Mouse (Mus musculus) adrenal gland, adult 2 months (tissue): ENCODE results near the gene Nkx3-2. TPM values are rescaled to one million over a fixed set of nuclear protein-coding genes. Genes with fewer than 3 reads are reported as not detected.

Experiments
- DNase-seq: peaks from one replicate; pipeline ENCODE4 v3.0.0; 2021
- long read RNA-seq: library from polyadenylated mRNA; stranded (forward); transcript quantifications from one replicate; pipeline ENCODE4 v2.0.0, GENCODE M21; 2021
- polyA plus RNA-seq: library from polyadenylated mRNA; depleted of rRNA; stranded (reverse); fragments of >200 nt; gene quantifications from 2 replicates; pipeline ENCODE4 v1.2.3, GENCODE M21; 2012; rRNA removed
- total RNA-seq, 2 experiments: library from RNA; stranded (reverse); gene quantifications; 2 replicates each; pipeline ENCODE4 v1.2.3; 2021

Gene Nkx3-2
- total RNA-seq (not detected), polyA plus RNA-seq (0.11 TPM in 1 of 2 replicates, not detected in the other)
- long read RNA-seq, result 0 reads

DNA sequence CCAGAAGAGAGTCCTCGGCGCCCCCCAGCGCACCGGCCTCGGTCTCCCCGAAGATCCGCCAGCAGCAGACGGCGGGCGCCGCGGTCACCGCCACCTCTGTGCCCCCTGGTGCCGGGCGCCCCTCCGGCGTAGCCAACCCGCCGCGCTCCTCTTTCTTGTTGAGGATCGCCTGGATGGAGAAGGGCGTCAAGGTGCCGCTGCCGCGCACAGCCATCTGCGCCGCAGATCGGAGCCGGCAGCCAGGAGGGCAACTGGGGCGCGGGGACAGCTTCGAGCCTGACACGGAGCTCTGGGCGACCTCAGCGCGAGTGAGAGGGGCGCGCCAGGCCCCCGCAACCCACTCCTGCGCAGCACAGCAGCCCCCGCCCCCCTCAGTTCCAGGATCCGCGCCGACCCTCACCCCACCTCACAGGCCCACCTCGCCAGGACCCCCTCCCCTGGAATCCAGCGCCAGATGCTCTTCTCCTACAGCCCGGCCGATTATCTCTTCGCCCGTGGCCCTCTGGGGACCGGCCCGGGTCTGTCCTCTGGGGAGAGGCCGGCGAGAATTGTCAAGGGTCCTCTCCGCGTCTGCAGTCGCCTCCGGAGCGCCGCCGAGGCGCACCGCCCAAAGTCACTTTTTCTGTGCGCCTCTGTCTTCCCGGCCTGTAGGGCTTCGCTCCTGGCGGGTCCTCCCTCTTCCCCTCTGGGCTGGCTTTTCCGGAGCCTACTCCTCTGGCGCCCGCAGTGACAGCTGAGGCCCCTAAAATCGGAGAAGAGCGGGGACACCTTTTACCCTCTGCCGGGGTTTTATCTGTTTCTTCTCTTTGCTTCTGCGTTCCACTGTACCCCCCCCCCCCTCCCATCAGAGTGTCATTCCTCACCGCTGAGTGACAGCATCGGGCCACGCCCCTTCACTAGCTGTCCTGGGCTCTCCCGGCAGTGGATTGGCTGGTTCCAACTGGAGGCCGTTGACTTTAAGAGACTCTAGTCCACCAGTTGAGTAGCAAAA, at the start of gene Nkx3-2:
TSS of gene Nkx3-2 (minus strand) at position 771 of the 991 bp plus-strand sequence.
- DNase-seq, result peak; percentile 36

DNA sequence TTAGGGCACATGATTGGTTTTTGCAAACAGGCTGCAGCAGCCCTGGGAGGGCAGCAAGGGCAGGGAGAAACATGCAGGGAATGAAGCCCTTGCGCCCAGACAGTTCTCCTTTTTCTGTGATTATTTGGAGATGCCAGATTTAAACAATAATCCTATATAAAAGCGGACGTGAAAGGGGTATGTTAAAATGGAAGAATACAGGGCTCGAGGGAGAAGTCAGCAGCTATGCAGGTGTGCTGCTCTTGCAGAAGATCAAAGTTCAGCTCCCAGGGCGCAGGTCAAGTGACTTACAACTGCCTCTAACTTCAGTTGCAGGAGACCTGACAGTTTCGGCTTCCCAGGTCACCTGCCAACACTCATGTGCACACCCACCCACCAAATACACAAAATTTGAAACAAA, 48.2 kb upstream of the Nkx3-2 start:
- no peak for DNase-seq

DNA sequence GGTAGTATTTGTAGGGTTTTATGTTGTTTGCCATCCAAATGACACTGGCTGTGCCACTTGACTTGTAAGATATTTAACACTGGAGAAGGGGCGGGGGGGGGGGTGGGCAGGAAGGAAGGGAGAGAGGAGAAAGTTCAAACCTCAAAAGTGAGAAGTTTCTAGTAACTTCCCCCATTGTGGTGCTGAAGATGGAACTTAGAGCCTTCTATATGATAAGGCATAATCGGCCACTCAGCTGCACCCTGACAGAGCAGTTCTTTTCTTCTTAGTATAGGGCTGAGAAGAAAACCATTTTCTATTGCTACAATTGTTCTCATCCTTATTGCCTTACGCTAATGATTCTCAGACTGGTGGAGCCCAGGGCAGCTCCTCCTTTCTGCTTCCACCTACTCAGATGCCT, 47.0 kb upstream of the Nkx3-2 start:
- no peak for DNase-seq

DNA sequence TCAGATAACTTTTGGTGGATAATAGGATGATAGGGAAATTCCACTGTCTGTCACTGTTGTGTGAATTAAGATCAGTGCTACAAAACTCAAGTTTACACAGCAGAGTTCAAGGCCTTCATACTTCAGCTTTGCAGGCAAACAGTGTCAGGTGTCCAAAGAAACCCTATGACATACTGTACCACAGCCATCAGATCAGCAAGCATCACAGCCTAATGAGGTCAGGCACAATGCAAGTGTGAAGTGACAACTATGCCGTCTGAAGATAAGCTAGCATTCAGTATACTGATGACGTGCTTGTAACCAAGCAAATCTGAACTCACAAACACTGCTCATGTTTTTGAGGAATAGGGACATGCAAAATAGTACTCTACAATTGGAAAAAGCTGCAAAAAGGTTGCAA, 43.1 kb upstream of the Nkx3-2 start:
- no peak for DNase-seq

DNA sequence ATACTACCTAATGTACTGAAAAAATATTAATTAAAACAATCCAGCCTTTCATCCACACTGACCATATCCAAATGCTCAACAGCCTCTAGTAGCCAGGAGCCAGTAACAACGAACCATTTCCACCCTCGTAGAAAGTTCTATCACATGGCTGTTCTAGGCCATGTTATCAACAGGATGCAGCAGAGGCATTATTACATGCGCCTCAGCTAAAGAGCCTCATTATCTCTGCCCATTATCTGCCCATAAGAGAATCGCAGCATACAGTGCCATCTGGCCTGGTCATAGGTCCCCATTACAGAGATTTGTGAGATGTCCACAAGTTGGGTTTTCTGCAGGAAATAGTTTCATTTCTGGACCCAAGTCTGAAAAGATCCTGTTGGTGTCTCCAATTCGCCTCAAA, 41.9 kb upstream of the Nkx3-2 start:
- DNase-seq, result no peak

DNA sequence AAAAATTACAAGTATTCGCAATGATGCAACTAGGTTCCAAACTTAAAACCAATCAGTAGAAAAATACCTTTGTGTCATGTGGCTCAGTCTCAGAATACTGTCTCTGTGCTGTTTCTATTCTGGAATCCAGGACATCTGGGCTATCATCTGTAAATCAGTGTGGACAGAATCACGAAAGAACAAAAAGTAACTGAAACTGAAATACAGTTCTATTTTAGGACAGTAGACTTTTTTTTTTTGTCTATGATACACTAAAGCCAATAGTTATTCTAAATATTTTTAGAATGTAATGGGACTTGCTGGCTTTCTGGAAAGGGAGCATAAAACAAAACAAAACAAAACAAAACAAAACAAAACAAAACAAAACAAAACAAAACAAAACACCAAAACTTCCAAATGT, 40.8 kb upstream of the Nkx3-2 start:
- no peak for DNase-seq

DNA sequence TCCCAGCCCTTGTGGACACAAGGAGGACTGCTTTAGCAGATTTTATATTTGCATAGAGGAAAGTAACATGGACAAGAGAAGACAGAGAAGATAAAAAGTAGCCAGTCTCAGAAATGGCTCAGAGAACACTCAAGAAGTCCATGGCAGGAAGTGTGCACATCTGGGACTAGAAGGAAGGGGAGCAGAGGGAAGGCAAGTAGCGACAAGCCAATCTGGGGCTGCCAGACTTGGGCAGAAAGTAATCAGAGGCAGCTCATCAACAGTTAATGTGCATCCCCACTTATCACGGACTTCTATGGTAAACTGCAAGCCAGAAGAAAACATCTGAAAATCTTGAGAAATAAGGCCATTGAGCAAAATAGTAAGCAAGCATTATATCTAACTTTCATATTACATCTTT, 40.3 kb upstream of the Nkx3-2 start:
- no peak for DNase-seq

DNA sequence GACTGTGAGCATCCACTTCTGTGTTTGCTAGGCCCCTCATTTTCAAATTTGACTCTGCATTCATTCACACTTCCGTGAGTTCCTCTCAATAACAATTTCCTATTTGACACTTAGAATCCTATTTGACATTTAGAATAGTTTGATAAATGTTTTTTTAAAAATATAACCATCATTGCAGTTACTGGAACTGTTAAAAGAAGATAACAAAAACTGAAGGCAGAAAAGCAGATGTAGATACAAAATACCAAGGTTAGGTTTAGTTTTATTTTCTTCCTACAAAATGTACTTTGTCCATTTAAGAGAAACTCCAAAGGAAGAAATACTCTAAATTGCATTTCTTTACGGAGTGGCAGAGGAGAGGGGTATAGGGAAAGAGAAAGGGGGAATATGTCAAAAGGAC, 37.3 kb upstream of the Nkx3-2 start:
- no peak for DNase-seq

DNA sequence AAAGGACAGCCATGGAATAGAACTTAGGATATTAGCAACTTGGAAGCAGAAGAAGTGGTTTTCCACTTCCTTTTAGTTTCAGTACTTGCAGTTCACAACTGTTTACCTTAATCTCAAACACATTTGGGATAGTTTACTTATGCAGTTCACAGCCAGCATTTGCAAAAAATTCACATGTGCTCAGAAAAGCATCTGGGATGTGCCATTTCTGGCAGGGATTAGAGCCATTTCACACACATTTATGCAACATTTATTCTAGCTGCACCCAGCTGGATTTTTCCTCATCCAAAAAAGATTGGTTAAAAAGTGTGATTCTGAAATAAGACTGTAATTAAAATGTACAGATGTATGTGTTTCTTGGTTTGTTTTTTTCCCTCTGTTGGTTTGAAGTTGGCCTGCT, 30.1 kb upstream of the Nkx3-2 start:
- no peak for DNase-seq

DNA sequence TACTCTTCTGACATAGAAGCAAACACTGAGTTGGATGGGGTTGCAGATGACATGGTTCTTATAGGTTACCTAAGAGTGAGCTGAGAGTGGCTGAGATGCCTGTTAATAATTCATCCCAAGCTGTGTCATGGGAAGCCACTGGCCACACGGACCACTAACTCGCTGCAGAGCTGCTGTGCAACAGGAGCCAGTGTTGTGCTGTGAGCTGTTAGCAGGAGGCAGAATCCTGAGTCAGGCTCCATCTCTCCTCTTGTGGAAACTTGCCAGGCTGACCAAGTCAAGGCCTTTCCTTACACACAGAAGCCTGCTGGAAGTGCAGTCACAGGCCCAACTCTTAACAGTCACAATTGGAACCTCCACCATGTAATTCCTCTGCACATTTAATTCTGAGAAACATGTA, 26.2 kb upstream of the Nkx3-2 start:
- peak; percentile 89 for DNase-seq

DNA sequence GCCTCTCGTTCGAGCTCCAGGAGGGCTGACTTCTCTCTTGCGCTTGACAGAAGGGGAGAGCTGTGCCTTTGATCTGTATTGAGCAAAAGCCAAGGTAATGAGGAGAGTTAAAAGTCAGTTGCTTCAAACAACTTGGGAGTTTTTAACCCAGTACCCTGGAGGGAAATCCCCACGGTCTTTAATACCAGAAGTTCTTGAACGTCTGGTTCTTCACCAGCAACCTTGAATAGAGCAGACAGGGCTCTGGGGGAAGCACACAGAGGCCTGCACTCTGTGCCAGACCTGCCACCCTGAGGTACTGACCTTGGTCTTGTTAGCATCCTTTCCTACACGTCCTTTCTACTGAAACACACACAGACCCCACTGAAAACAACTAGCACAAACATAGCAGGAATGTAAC, 24.6 kb upstream of the Nkx3-2 start:
- DNase-seq, result peak; percentile 28

DNA sequence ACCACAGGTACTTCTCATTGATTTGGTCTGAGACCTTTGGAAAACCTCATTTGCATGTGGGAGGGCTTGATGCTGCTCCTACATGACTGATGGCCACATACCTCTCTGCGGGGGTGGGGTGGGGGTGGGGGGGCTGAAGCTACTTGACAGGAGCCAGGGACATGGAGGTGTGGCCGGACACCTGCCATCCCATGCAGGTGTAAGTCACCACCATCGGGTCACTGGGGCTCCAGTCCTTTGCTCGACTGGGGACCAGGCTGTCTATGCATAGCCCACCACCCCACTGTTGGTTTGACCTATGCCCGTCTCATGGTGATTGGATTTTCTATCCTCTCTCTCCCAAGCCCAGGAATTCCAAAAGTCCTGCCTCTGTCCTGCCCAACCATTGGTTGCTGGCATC, 17.6 kb upstream of the Nkx3-2 start:
- no peak for DNase-seq

DNA sequence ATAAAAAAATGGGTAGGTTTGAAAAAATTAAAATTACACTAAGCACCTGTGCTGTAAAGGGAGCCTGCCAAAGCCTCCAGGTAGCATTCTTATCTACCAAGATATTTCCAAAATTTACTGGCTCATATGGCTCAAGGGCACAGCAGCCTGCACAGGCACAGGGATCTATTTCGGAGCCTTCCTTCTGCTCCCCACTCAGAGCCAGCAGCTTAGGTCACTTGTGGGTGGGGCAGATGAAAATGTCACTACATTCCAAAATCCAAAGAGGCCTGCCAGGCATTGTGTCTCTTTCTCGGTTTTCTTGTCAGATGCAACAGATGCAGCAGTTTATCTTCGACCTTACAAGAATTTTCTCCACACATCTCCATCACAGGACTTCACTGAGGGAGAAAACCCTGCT, 15.7 kb upstream of the Nkx3-2 start:
- no peak for DNase-seq

DNA sequence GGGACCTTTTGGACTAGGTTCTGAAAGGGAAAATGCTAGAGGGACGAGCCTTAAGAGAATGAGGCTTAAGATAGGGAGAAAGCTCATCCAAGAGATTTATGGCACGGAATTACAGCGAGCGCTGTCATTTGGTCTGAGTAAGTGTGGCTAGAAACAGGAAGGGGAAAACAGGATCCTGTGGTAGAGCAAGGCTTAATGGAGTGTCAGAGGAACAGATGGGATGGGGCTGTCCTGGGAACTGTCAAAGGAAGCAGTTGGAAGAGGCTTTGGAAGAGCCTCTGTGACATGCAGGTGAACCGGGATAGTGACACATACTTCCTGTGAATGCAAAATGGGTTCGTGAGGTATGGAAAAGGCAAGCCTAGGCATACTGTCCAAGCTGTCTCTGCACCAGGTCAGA, 11.4 kb upstream of the Nkx3-2 start:
- no peak for DNase-seq

DNA sequence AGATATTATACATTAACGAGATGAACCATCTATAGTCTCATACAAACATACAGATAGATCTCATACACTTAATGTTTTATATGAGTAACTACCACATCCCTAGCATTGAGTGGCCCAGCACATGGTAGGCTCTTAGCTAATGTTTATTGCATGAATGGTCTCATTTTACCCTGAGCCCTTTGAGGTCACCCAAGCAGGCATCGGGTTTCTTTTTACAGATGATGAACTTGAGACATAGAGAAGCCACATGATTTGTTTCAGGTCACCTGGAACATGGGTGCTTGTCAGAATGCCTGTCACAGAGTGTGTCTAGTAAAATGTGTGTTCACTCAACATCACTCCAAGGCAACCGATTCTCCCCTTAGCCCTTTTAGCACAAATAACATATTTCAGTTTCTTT, 11.0 kb upstream of the Nkx3-2 start:
- no peak for DNase-seq

DNA sequence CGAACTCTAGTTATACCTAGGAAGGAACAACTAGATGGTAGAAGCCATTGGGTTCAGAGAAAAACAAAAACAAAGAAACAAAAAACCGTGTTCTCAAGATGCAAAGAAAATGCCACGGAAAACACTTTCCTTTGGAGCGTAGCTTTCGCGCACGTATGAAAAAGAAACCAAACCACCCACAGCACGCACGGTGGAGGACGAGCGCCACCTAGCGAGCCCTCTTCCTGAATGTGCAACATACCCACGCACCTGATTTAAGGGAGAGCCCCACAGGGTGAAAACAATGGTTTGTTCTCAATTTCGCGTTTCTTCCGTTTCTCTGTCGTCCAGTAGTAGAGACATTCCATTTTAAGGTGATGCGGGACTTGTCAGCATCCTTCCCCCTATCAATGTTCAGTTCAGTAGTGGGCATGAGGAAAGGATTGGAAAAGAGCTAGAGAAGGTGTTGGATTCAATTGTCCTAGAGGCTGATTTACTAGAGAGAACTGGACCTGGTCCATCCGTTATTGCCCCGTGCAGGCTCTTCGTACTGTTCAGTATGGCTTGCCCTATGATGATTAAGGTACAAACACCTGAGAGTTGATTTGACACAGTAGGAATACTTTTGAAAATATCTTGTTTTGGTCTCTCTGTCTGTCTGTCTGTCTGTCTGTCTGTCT, 4.2 kb upstream of the Nkx3-2 start:
- peak; percentile 84 for DNase-seq

DNA sequence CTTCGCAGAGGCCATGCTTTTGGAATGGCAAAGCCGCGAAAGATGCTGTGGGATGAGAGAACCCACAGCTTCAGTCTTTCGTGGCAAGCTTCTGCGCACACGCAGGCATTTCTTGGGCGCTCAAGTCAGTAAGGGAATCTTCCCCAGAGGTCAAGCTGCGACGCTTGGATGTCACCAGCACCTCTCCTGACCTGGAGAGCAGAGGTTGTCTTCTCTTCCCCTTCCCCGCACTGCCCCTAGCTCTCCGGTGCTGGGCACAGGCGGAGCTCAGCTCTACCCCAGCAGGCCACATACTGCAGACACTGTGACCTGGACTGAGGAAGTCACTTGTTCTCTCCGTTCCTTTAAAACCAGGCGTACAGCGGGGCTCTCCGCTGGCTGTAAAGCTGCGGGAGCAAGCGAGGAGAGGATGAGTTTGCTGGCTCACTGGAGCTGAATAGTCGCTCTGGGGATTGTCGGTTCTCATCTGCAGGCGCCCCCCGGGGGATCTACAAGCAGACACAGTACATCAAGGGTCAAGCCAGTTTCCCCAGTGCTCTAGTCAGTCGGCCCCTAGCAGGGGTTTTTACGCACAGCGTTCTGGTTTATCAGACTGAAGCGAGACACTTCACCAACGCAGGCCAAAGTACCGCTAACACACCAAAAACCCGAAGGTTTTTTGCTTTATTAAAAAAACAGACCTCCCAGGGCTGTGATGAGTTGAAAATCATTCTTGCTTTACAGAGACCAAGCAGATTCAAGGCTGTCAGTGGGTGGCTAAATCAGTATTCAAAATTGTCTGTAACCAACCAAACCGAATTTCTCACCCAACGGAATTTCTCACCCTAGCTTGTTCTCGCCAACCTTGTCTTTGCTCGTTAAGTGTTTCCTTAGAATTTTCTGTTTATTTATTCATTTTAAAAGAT, 3.2 kb upstream of the Nkx3-2 start:
- DNase-seq, result peak; percentile 19

DNA sequence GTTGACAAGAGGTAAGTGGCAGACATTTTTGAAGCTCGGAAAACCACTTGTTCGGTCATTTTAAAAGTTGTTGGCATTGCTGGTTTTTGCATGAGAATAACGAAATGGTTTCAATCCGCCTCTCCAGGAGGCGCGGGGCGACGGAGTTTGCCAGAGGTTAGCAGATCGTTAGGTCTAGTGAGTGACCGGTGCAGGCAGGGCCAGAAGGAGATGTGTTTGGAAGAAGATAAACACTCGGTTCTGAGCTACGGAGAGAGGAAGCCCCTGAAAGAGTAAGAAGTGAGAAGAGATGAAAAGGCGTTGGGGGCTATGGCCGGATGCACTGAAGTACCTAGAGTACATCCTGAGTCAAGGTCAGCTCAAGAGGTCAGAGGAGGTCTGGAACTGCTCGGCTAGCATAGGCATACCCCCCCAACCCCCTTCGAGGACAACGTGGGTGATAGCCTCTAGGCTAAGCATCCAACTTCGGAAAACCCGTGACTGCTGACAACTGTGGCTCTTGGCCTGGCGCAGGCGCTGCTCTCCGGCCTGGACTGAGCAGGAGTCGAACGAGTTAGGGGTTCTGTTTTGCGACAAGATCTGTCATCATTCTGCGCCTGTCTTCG, 2.2 kb upstream of the Nkx3-2 start:
- DNase-seq, result no peak

DNA sequence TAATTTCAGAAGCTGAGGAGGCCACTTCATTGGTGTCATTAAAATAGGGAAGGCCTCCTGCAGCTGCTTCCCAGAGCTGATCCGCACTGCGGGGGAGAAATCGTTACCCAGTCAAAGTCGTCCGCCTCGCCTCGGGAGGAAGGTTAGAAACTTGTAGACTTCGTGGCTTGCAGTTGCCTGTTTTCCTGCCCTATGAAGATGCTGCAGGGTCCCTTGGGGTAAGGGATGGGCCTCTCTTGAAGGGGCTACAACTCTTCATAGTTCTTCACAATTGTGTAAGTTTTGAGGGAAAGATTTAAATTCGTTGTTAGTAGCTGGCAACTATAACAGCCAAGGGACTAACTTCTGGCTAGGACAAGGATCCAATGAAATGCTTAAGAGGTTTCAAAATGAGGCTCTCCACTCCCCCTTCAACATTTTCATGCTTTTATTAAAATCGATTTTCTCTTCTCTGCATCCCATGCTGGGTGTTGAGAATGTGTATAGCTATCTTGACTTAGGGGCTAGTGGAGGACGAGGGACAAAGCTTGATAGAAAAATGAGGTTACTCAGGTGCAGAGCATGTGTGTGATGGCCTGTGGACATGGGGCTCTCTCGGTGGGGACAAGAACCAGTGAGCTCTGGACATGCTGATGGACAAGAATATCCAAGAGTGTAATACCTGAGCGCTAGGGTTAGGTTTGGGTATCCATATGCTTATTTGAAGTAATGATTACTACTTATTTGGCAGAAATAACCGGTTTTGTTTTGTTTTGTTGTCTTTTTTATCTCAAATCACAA, 1.5 kb upstream of the Nkx3-2 start:
- no peak for DNase-seq

DNA sequence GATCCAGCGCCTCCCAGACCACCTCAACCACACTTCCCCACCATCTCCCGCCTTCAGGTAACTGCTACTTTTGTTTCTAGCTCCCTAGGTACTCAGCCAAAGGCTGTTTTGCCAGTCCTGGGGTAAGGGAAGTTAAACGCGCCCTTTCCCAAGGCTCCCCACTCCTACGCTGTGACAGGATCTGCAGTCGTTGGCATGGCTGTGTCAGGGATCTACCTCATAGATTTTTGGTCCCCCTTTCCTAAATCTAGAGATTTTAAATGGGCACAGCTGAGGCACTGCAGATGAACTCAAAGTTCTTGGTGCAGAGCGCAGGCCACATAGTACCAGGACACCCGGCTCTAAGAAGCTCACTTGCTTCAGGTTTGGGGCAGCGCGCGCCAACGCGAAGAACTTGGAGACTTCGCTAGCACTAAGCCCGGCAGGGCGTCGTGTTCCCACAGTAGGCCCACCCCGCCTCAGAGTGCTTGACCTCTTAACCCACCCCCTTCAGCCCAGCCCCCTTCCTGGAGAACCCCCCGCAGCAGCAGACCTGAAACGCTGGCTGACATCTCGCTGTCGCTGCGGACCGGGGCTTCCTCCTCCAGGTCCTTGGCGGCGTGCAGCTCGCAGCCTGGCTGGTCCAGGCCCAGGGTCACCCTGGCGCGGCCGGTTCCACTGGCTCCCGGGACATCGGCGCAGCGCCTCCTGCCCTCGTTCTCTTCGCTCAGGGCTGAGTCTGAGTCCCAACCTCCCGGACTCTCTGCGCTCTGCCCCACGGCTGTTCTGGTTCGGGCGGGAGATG, 1.2 kb downstream of the Nkx3-2 start:
- peak; percentile 31 for DNase-seq
